Mouse (Mus musculus) embryonic fibroblast, embryonic 13.5 days (primary cell): ENCODE measurements around the gene Bicc1.

Source experiments
- CTCF ChIP-seq: IDR thresholded peaks from 2 replicates; pipeline ENCODE4 v1.5.1; 2011; ENCODE audit warnings: mild to moderate bottlenecking, control low read depth, low read length, moderate library complexity, borderline replicate concordance; ENCODE audit not compliant: insufficient read depth
- POLR2A ChIP-seq: IDR thresholded peaks from 2 replicates; pipeline ENCODE4 v1.6.1; 2011; ENCODE audit warnings: low read depth, mild to moderate bottlenecking, control low read depth, low read length, moderate library complexity

DNA sequence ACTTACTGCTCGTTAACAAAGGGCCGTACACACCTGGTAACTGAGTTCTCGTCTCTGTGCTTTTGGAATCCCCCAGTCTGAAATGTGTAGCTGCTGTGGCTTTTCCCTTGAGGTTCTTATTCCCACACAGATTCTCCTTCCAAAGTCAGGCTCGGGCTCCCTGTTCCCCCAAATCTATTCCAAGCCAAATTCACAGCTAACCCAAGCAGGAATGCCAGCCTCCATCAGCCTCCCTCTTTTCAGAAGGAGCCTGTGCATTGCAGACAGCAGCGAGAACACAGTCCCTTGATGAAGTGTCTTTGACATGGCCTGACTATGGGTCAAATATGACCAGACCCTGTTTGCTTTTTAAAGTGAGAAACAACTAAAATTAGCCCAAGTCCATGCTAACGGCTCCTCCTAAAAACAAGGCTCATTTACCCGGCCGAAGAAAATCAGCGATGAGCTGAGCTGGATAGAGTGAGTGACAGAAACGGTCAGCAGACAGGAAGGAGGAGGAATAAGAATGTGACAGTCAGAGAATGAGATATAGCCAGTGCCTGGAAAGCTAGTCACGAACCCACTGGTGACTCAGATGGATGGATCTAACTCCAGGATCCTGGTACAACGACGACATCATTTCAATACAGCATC is 240.4 kb downstream of the Bicc1 start:
- TF ChIP-seq POLR2A = no peak
- no peak for TF ChIP-seq CTCF
